Mouse (Mus musculus) kidney, embryonic 16.5 days (tissue): ENCODE data around the gene Smurf1. TPM values are rescaled to one million over a fixed set of nuclear protein-coding genes. Genes with fewer than 3 reads are reported as not detected.
A peak's percentile ranks its signal among the peaks of the same experiment; 100 is the strongest.

Experiments
- ATAC-seq: fragments of 200-750 bp; cut with Nextera tagmentation; 2 replicates; pipeline ENCODE4 v1.8.0; 2017; ENCODE audit warnings: moderate TSS enrichment; ENCODE audit not compliant: low FRiP score, low TSS enrichment
- H3K27ac ChIP-seq: fragments of 300-500 bp; sonication (generic); 2 replicates; pipeline ENCODE4 v1.5.1; 2014; ENCODE audit warnings: low read length
- H3K27me3 ChIP-seq: fragments of 300-500 bp; sonication (generic); 2 replicates; pipeline ENCODE4 v1.6.1; 2014; ENCODE audit warnings: low read length, control low read depth, mixed read lengths; ENCODE audit not compliant: insufficient read depth
- H3K36me3 ChIP-seq: fragments of 300-500 bp; sonication (generic); 2 replicates; pipeline ENCODE4 v1.6.1; 2014; ENCODE audit warnings: low read length, control low read depth, mixed read lengths; ENCODE audit not compliant: insufficient read depth
- H3K4me1 ChIP-seq: fragments of 300-500 bp; sonication (generic); 2 replicates; pipeline ENCODE4 v1.6.1; 2014; ENCODE audit warnings: low read length, control low read depth, mixed read lengths; ENCODE audit not compliant: insufficient read depth
- H3K4me2 ChIP-seq: fragments of 300-500 bp; sonication (generic); replicated peaks from 2 replicates; pipeline ENCODE4 v1.6.1; 2014; ENCODE audit warnings: low read depth, low read length
- H3K4me3 ChIP-seq: fragments of 300-500 bp; sonication (generic); 2 replicates; pipeline ENCODE4 v1.5.1; 2014; ENCODE audit warnings: mild to moderate bottlenecking, low read length
- H3K9ac ChIP-seq: fragments of 300-500 bp; sonication (generic); replicated peaks from 2 replicates; pipeline ENCODE4 v1.6.1; 2014; ENCODE audit warnings: low read length
- H3K9me3 ChIP-seq: fragments of 300-500 bp; sonication (generic); 2 replicates; pipeline ENCODE4 v1.6.1; 2016; ENCODE audit warnings: low read length, control low read depth
- WGBS: fragments of 180-500 bp; shearing (Covaris S2); extraction: QIAGEN DNeasy Blood & Tissue Kit; methylation state at CpG from one replicate; pipeline ENCODE4 v1.1.7; 2014; 5-methylcytosine and 5-hydroxymethylcytosine counted together
- polyA plus RNA-seq: library from polyadenylated mRNA; unstranded; fragments of >200 nt; fragmentation: Nextera tagmentation; extraction: Ambion mirVana; gene quantifications from 2 replicates; pipeline ENCODE4 v1.2.1, GENCODE M21; 2015

Gene Smurf1
- polyA plus RNA-seq, 1 experiment from 2014 or later: 14.0 TPM

DNA sequence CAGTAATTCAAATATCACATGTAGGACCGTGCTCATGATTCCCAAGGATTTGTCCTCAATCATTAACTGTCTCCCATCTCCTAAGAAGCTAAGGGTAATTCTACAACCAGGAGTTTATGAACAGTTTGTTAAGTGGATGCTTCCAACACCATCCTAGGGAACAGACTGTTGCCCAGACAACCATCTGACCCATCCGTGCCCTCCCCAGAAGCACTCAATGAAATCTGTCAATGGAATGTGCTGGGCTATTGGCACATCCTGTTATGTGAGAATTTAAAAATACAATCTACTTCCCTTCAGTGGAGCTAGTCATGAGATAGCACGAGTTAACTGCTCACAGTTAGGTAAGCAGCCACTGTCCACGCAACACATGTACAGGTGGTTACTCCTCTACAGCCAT, 56.1 kb downstream of the Smurf1 start:
- Histone ChIP-seq H3K36me3 (no peaks in the 10 kb centered on the region), H3K27me3 (no peaks in the 10 kb centered on the region), H3K4me3 (no peak overlapping the region), H3K9ac (no peak overlapping the region), H3K27ac (no peak overlapping the region), H3K9me3 (no peaks in the 10 kb centered on the region), H3K4me2 (no peak overlapping the region), H3K4me1 (peaks cover 39% of the 10 kb centered on the region)
- ATAC-seq: no peak
- WGBS: 72% methylated on average over 4 of the region's 4 CpGs

GRCm38 (mm10) chr5:144907591-144907990, 58.1 kb downstream of the Smurf1 start:
- Histone ChIP-seq H3K27ac (no peak overlapping the region), H3K9me3 (no peaks in the 10 kb centered on the region), H3K4me3 (no peak overlapping the region), H3K9ac (no peak overlapping the region), H3K4me2 (no peak overlapping the region), H3K27me3 (no peaks in the 10 kb centered on the region), H3K36me3 (no peaks in the 10 kb centered on the region), H3K4me1 (peaks cover 41% of the 10 kb centered on the region)
- 73% methylated on average over 2 of the region's 2 CpGs for WGBS
- ATAC-seq: no peak

GRCm38 (mm10) chr5:144904356-144905134, 61.1 kb downstream of the Smurf1 start:
- H3K36me3 ChIP-seq: peaks cover 13% of the 10 kb centered on the region
- no peak overlapping the region for H3K4me3 ChIP-seq
- ATAC-seq: no peak
- H3K4me2 ChIP-seq: no peak overlapping the region
- H3K9me3 ChIP-seq: no peaks in the 10 kb centered on the region
- H3K27ac ChIP-seq: no peak overlapping the region
- WGBS: 69% methylated on average over 12 of the region's 12 CpGs
- peaks cover 41% of the 10 kb centered on the region for H3K4me1 ChIP-seq
- no peaks in the 10 kb centered on the region for H3K27me3 ChIP-seq
- H3K9ac ChIP-seq: no peak overlapping the region

DNA sequence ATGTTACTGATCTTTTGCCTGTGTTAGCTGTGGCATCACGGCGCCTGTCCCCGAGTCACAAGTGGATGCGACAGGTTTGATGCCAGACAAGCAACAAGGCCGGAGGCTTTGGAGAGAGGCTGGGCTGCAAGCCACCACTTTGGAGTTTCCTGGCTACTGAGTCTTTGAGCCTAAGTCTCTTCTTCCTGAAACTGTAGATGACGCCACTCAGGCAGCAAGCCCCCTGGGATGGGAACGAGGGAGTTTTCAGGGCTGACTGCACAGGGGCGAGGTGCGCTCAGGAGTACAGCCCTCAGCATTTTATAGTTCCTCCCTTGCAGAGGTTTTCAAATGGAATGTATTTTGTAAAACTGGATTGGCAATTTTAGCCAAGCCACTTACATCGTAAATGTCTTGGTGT, 63.9 kb downstream of the Smurf1 start:
- ATAC-seq: peak; percentile 85
- Histone ChIP-seq H3K9ac (peak overlapping the region; percentile 16; the same call in 1 of the 2 replicates), H3K4me2 (peak overlapping the region; percentile 16), H3K4me3 (no peak overlapping the region), H3K9me3 (no peaks in the 10 kb centered on the region), H3K27me3 (no peaks in the 10 kb centered on the region), H3K4me1 (peaks cover 40% of the 10 kb centered on the region), H3K36me3 (peaks cover 27% of the 10 kb centered on the region), H3K27ac (peak overlapping the region; percentile 74)
- WGBS: 31% methylated on average over 10 of the region's 10 CpGs

GRCm38 (mm10) chr5:144901035-144901434, 64.6 kb downstream of the Smurf1 start:
- 59% methylated on average over 7 of the region's 7 CpGs for WGBS
- no peak overlapping the region for H3K4me2 ChIP-seq
- peaks cover 40% of the 10 kb centered on the region for H3K4me1 ChIP-seq
- no peak overlapping the region for H3K4me3 ChIP-seq
- peaks cover 33% of the 10 kb centered on the region for H3K36me3 ChIP-seq
- peak overlapping the region; percentile 74 for H3K27ac ChIP-seq
- no peaks in the 10 kb centered on the region for H3K27me3 ChIP-seq
- H3K9ac ChIP-seq: no peak overlapping the region
- ATAC-seq: peak; percentile 14; the same call in 1 of the 2 replicates
- no peaks in the 10 kb centered on the region for H3K9me3 ChIP-seq

- Histone ChIP-seq H3K4me3 (no peak overlapping the region), H3K27me3 (no peaks in the 10 kb centered on the region), H3K4me2 (no peak overlapping the region), H3K36me3 (peaks cover 48% of the 10 kb centered on the region), H3K27ac (no peak overlapping the region), H3K4me1 (peaks cover 28% of the 10 kb centered on the region), H3K9me3 (no peaks in the 10 kb centered on the region), H3K9ac (no peak overlapping the region)
- 62% methylated on average over 7 of the region's 7 CpGs for WGBS
- ATAC-seq: no peak
Observed at GRCm38 (mm10) chr5:144898448-144899052, 67.1 kb downstream of the Smurf1 start.

GRCm38 (mm10) chr5:144897881-144898280, 67.8 kb downstream of the Smurf1 start:
- Histone ChIP-seq H3K27me3 (no peaks in the 10 kb centered on the region), H3K4me1 (peaks cover 26% of the 10 kb centered on the region), H3K4me3 (no peak overlapping the region), H3K4me2 (no peak overlapping the region), H3K36me3 (peaks cover 54% of the 10 kb centered on the region), H3K9ac (no peak overlapping the region), H3K9me3 (no peaks in the 10 kb centered on the region), H3K27ac (no peak overlapping the region)
- ATAC-seq: no peak
- 77% methylated on average over 7 of the region's 7 CpGs for WGBS

DNA sequence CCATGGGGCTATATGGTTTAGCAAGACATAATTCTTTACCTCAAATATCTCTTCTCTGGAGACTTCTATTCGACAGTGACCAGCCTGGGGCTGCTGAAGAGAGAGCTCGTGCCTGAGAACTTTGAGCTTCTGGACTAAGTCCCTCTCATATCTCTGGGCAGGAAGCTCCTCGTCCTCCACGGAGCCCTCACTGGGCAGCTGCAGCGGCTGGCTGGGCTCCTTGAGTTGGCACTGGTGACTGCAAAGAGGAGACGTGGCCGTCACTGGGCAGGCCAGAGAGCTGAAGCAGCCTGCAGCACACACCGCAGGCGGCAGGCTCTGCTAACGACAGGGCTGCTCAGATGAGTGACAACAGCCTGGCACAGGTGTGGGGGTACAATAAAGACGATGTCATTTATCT, 74.4 kb downstream of the Smurf1 start:
- no peak for ATAC-seq

DNA sequence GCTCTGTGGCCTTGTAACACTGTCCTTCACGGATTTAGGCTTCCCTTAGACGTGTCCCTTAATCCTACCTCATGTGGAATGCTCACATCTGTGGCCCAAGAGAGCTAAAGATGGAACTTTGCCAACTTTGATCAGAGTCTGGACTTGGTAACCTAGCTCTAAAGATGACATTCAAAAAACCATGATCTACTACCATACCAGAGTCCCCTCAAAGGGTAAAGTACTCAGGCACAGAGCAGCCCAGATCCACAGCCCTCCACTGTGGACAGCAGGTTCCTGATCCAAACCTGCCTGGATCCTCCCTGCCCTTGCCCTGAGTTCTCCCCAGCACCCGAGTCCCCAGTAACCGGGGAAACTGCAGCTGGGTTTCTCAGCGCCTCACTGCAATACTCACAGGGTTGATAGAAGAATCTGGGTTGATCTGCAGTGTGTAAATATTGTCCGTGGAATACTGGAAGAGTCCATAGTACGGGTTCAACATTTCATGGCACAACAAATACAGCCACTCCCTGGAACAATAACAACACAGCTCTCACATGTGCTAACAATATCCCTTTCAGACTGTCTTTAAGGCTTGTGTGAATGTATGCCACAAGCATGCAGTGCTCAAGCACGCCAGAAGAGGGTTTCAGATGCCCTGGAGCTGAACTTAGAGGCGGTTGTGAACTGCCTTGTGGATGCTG, 79.5 kb downstream of the Smurf1 start:
- Histone ChIP-seq H3K4me2 (no peak overlapping the region), H3K9ac (no peak overlapping the region), H3K27me3 (no peaks in the 10 kb centered on the region), H3K4me1 (no peaks in the 10 kb centered on the region), H3K27ac (no peak overlapping the region), H3K4me3 (no peak overlapping the region), H3K9me3 (no peaks in the 10 kb centered on the region), H3K36me3 (peaks cover 74% of the 10 kb centered on the region)
- ATAC-seq: no peak
- 90% methylated on average over 9 of the region's 9 CpGs for WGBS

More for the DNA sequence above, 74.4 kb downstream of the Smurf1 start:
- WGBS: 87% methylated on average over 11 of the region's 11 CpGs
- Histone ChIP-seq H3K9me3 (no peaks in the 10 kb centered on the region), H3K9ac (no peak overlapping the region), H3K27me3 (no peaks in the 10 kb centered on the region), H3K4me2 (no peak overlapping the region), H3K4me1 (no peaks in the 10 kb centered on the region), H3K36me3 (peaks cover 79% of the 10 kb centered on the region), H3K27ac (no peak overlapping the region), H3K4me3 (no peak overlapping the region)
